Mouse (Mus musculus) erythroblast, embryonic 14.5 days (primary cell): Measurements from ENCODE around the gene Ddx19b. TPM values are rescaled to one million over a fixed set of nuclear protein-coding genes. Genes with fewer than 3 reads are reported as not detected.
"Not testable (repeated sequence)": the region's sequence is repeated elsewhere in the genome, so short reads cannot be mapped to it uniquely, and the experiment has no call there.

ENCODE experiments used
- H3K27me3 ChIP-seq: 2 replicates; pipeline ENCODE4 v1.6.1; 2012; ENCODE audit warnings: inconsistent platforms; ENCODE audit not compliant: control insufficient read depth
- H3K36me3 ChIP-seq: 2 replicates; pipeline ENCODE4 v1.6.1; 2012; ENCODE audit warnings: mild to moderate bottlenecking, inconsistent platforms; ENCODE audit not compliant: control insufficient read depth
- H3K4me1 ChIP-seq: 2 replicates; pipeline ENCODE4 v1.6.1; 2012; ENCODE audit warnings: inconsistent platforms; ENCODE audit not compliant: control insufficient read depth
- H3K4me3 ChIP-seq: replicated peaks from 2 replicates; pipeline ENCODE3; 2012; ENCODE audit warnings: moderate library complexity, mild to moderate bottlenecking, inconsistent platforms
- H3K9me3 ChIP-seq: 2 replicates; pipeline ENCODE4 v1.6.1; 2012; ENCODE audit warnings: low read length, inconsistent platforms, mixed read lengths; ENCODE audit not compliant: control insufficient read depth
- GATA1 ChIP-seq: IDR thresholded peaks from 2 replicates; pipeline ENCODE4 v1.6.1; 2012; ENCODE audit warnings: low read length, inconsistent platforms, mixed read lengths
- TAL1 ChIP-seq: IDR thresholded peaks from 3 replicates; pipeline ENCODE4 v1.6.1; 2012; ENCODE audit warnings: low read length, inconsistent platforms, mixed read lengths
- polyA plus RNA-seq: library from polyadenylated mRNA; stranded (reverse); fragments of >175 nt; gene quantifications from 2 replicates; pipeline ENCODE4 v1.2.3, GENCODE M21; 2012

The Ddx19b gene
- 0.09 and 0.20 TPM in 2 replicates for polyA plus RNA-seq

GRCm38 (mm10) chr8:111031572-111031971 lies at the start of gene Ddx19b:
Gene Ddx19b, minus strand, starts transcription at chr8:111031751.
- H3K4me3 ChIP-seq = no peak within 1 kb of the TSS
- peaks cover 59% of the 10 kb centered on the region for H3K4me1 ChIP-seq
- peaks cover 3% of the 10 kb centered on the region for H3K27me3 ChIP-seq
- H3K36me3 ChIP-seq = peaks cover 22% of the 10 kb centered on the region
- H3K9me3 ChIP-seq = no peaks in the 10 kb centered on the region; the same call in 1 of the 2 replicates
- no peak for TF ChIP-seq GATA1
- TF ChIP-seq TAL1 = no peak

DNA sequence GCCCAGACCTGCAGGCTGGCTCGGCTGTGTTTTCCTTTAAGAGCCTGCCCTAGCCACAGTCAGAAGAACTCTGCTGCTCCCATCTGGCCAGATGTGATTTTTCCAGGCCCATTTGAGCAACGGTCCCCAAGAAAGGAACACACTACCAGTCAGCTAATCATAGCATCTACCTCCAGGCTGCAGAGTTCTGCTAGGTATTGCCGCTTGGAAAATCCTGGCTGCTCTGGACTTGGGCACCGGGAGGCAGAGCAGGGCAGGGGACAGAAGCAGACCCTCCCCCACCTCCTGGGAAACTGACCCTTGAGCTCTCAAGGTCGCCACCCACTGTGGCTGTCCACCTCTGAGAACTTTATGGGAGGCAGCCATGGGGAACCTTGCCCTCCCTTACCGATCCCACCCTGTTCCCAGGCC lies 48.3 kb upstream of the Ddx19b start:
- Histone ChIP-seq H3K36me3 (no peaks in the 10 kb centered on the region), H3K27me3 (peaks cover 11% of the 10 kb centered on the region), H3K9me3 (no peaks in the 10 kb centered on the region; the same call in 1 of the 2 replicates), H3K4me3 (no peak overlapping the region), H3K4me1 (no peaks in the 10 kb centered on the region)
- TF ChIP-seq GATA1 = no peak
- TF ChIP-seq TAL1 = no peak

DNA sequence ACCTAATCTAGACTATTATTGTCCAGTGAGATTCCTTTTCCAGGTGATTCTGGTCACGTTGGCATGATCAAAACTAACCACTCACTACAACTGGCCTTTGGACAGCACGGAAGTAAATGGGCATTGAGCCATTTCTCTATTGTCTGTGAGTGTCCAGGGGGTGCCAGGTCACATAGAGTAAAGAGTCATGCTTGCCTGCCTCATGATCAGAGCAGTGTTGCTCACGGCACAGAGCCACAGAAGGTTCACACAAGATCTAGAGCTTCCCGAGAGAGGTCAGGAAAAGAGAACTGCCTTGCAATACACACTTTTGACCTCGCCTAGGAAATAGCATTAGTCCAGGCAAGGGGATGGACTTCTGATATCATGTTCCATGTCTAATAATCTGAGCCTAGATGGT lies 47.9 kb upstream of the Ddx19b start:
- TF ChIP-seq TAL1 (no peak), GATA1 (no peak)
- peaks cover 11% of the 10 kb centered on the region for H3K27me3 ChIP-seq

DNA sequence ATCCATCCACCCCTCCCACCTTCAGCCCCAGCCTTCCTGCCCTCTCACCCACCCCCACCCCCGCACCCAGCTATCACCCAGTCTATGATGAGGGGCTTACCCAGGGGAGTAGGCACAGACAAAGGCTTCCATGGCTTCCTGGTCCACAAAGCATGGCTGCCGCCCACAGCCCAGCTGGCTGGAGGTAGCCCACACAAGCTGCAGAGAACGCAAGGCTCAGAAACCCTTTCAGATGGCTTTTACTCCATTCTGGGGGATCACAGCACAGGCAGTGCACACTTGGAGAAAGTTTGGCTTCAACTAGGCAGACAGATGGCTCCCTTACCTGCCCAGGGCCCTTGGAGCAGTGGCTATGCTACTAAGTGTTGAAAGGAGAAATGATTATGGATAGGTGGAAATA lies 44.4 kb upstream of the Ddx19b start:
- peaks cover 14% of the 10 kb centered on the region for H3K27me3 ChIP-seq
- H3K4me1 ChIP-seq = peaks cover under 1% of the 10 kb centered on the region; the same call in 1 of the 2 replicates
- TF ChIP-seq GATA1 = no peak
- no peak for TF ChIP-seq TAL1
- H3K4me3 ChIP-seq = no peak overlapping the region
- H3K36me3 ChIP-seq = no peaks in the 10 kb centered on the region
- peaks cover 6% of the 10 kb centered on the region for H3K9me3 ChIP-seq

More for the DNA sequence above, 47.9 kb upstream of the Ddx19b start:
- no peaks in the 10 kb centered on the region; the same call in 1 of the 2 replicates for H3K9me3 ChIP-seq
- H3K4me3 ChIP-seq = no peak overlapping the region
- no peaks in the 10 kb centered on the region for H3K4me1 ChIP-seq
- H3K36me3 ChIP-seq = no peaks in the 10 kb centered on the region

DNA sequence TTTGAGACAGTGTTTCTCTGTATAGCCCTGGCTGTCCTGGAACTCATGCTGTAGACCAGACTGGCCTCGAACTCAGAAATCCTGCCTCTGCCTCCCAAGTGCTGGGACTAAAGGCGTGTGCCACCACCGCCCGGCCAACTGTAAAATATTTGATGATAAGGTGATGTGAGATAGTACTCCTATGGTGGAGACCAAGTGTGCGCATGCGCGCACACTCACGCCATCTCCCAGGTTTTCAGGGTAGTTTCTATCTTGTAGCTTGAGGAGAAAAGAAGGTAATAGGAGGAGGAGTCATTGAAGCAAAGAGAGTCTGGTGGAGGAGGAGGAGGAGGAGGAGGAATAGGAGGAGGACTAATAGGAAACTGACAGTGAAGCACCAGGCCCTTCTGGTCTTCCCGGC lies 37.1 kb upstream of the Ddx19b start:
- peaks cover 21% of the 10 kb centered on the region for H3K27me3 ChIP-seq
- not testable (repeated sequence) for H3K4me1 ChIP-seq, H3K36me3 ChIP-seq, H3K9me3 ChIP-seq, H3K4me3 ChIP-seq

DNA sequence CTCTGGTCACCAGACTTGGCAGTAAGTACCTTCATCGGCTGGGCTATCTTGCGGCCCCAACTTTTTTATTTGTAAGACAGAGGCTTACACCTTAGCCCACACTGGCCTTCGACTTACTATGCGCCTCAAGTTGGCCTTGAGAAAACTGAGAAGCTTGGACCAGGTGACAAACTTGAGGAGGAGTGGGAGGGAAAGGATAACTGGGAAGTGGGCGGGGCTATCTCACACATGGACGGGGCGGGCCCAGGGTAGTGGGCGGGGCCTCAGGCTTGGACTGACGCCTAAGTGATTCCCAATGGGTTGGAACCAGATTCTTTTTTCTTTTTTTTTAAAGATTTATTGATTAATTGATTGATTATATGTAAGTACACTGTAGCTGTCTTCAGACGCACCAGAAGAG lies 35.9 kb upstream of the Ddx19b start:
- TF ChIP-seq GATA1 (no peak), TAL1 (no peak)
- Histone ChIP-seq H3K27me3 (peaks cover 22% of the 10 kb centered on the region), H3K9me3 (no peaks in the 10 kb centered on the region), H3K36me3 (no peaks in the 10 kb centered on the region), H3K4me1 (peaks cover 16% of the 10 kb centered on the region), H3K4me3 (no peak overlapping the region)

DNA sequence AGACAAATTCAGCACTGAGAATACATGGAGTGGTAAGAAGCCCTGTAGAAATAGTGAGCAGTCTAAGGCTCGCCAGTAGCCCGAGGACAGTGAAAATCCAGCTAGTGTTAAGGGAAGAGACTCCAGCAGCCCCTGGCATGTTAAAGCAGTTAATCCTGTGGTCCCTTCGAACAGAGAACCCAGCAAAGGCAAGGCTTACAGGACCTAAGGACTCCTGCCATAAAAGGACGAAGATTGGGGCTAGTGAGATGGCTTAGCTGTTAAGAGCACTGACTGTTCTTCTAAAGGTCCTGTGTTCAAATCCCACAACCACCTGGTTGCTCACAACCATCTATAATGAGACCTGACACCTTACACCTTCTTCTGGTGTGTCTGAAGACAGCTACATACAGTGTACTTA lies 34.8 kb upstream of the Ddx19b start:
- Histone ChIP-seq H3K4me1 (peaks cover 26% of the 10 kb centered on the region), H3K9me3 (no peaks in the 10 kb centered on the region), H3K36me3 (no peaks in the 10 kb centered on the region), H3K4me3 (no peak overlapping the region), H3K27me3 (peaks cover 22% of the 10 kb centered on the region)
- TF ChIP-seq GATA1 = no peak

GRCm38 (mm10) chr8:111062893-111063292 lies 31.3 kb upstream of the Ddx19b start:
- no peak for TF ChIP-seq TAL1
- TF ChIP-seq GATA1 = no peak
- H3K9me3 ChIP-seq = no peaks in the 10 kb centered on the region
- H3K4me1 ChIP-seq = peaks cover 48% of the 10 kb centered on the region
- no peak overlapping the region for H3K4me3 ChIP-seq
- H3K36me3 ChIP-seq = peaks cover 11% of the 10 kb centered on the region
- peaks cover 18% of the 10 kb centered on the region for H3K27me3 ChIP-seq

DNA sequence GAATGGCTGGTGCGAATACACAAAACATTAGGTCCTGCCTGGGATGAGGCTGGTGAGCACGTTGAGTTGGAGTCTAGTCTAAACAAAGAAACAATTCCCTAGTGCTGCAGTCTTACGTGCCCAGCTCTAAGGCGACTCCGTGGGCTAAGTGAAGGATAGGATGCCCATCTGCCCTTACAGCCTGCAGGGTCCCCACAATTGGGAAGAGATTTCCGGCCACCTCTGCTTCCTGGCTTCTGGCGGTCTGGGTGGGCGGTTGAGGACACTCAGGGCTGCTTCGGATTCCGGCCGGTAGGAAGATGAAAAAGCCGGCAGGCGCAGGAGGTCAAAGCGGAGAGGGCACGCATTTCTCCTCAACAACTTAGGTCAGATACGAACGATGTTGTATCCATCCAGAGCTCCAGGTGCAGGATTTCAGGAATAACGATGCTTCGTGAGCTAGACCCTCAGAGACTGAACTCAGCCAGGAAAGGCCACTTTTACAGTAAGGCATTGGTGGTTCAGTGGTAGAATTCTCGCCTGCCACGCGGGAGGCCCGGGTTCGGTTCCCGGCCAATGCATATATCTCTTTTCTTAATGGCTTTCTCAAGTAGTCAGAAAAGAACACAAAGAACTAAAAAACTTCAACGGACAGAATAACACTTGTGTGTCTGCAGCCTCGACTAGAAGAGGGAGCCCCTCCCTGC lies 30.7 kb upstream of the Ddx19b start:
- Histone ChIP-seq H3K36me3 (peaks cover 17% of the 10 kb centered on the region), H3K4me3 (peak overlapping the region; percentile 72), H3K9me3 (no peaks in the 10 kb centered on the region), H3K4me1 (peaks cover 53% of the 10 kb centered on the region), H3K27me3 (peaks cover 18% of the 10 kb centered on the region)
- TF ChIP-seq TAL1 (no peak), GATA1 (no peak)

DNA sequence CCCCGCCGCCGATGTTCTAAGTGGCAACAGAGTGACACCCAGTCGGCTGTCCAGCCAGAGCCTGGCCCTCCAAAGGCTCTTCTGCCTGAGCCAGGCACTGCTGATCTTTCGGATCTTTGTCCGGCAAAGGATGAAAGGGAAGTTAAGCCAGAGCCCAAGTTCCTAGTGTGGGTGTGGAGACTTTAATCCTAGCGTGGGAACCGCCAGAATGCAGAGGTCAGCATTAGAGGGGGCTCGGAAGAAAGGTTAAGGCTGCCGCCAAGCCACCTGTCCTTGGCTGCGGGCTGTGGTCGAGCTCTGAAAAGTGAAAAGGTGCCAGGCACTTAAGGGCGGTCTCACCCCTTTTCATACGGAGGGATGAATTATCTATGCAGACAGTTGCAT lies 30.1 kb upstream of the Ddx19b start:
- H3K27me3 ChIP-seq = peaks cover 15% of the 10 kb centered on the region
- no peaks in the 10 kb centered on the region for H3K9me3 ChIP-seq
- H3K36me3 ChIP-seq = peaks cover 23% of the 10 kb centered on the region
- TF ChIP-seq TAL1 (no peak), GATA1 (no peak)
- H3K4me3 ChIP-seq = peak overlapping the region; percentile 72
- peaks cover 58% of the 10 kb centered on the region for H3K4me1 ChIP-seq
